Mouse (Mus musculus): ENCODE measurements around the gene Card11. TPM values are rescaled to one million over a fixed set of nuclear protein-coding genes. Genes with fewer than 3 reads are reported as not detected.

Gene Card11
- polyA plus RNA-seq, 1 experiment from 2014 or later: 0.23 TPM

- Histone ChIP-seq H3K4me3 (replicated peaks) (no peak overlapping the region), H3K27me3 (no peaks in the 10 kb centered on the region), H3K36me3 (no peaks in the 10 kb centered on the region), H3K27ac (no peak overlapping the region), H3K9ac (no peak overlapping the region), H3K4me2 (no peak overlapping the region), H3K9me3 (replicated peaks) (no peaks in the 10 kb centered on the region; the same call in 1 of the 2 replicates), H3K4me1 (replicated peaks) (no peaks in the 10 kb centered on the region)
- no peak for ATAC-seq (ENCODE audit: low read depth)
- no peak for DNase-seq
- 36% methylated on average over 5 of the region's 5 CpGs for WGBS (ENCODE audit: insufficient replicate concordance)
These were observed 24.1 kb upstream of the Card11 start for GRCm38 (mm10) chr5:141024435-141024834.

DNA sequence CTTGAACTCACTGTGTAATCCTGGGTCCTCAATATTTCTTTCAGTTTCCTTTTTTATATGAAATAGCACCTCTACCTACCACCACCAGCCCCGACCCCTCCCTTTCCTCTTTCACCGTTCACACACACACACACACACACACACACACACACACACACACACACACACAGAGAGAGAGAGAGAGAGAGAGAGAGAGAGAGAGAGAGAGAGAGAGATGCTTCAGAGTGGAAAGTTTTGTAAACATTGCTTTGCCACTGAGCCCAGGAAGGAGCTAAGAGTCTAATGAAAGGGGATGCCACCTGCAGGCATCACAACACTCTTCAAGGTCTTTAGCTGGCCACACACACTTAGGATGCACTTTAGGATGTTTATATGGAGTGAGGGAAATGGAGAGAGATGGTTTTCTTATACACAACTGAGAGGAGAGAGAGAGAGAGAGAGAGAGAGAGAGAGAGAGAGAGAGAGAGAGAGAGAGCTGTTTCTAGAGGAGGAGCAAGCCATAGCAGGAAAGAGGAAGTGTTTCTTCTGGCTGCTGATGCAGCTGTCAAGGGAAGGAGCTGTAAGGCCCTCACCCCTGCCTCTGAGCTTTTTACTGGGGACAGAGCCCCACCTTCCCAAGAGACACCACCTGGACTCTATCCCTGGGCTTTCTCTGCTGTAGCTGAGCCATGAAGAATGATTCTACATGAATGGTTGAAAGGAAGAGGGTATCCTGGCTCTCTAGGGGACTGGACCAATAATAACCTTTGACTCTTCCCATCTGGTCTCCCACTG lies 17.7 kb upstream of the Card11 start:
- H3K4me3 ChIP-seq (replicated peaks): no peak overlapping the region
- DNase-seq: no peak
- H3K27ac ChIP-seq: no peak overlapping the region
- no peak overlapping the region for H3K9ac ChIP-seq
- H3K27me3 ChIP-seq: no peaks in the 10 kb centered on the region
- WGBS (ENCODE audit: insufficient replicate concordance): 43% methylated on average over 1 of the region's 2 CpGs
- no peaks in the 10 kb centered on the region for H3K36me3 ChIP-seq
- no peak for ATAC-seq (ENCODE audit: low read depth)
- H3K4me1 ChIP-seq (replicated peaks): no peaks in the 10 kb centered on the region
- H3K9me3 ChIP-seq (replicated peaks): no peaks in the 10 kb centered on the region; the same call in 1 of the 2 replicates
- no peak overlapping the region for H3K4me2 ChIP-seq

DNA sequence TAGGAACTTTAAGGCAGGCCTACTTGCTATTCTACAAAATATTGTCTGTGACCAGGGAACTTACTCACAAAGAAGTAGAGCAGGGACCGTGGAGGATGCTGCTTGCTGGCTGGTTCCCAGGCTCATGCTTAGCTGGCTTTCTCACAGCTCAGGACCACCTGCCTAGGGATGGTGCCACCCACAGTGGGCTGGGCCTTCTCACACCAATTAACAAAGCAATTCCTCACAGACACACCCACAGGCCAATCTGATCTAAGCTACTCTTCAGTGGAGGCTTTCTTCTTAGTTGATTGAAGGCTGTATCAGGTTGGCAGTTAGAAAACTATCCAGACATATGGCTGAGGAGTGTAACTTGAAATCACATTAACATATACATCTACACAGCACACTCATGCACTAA lies 15.7 kb upstream of the Card11 start:
- no peak for DNase-seq
- Histone ChIP-seq H3K27ac (no peak overlapping the region), H3K9ac (no peak overlapping the region), H3K9me3 (replicated peaks) (no peaks in the 10 kb centered on the region), H3K4me2 (no peak overlapping the region), H3K27me3 (no peaks in the 10 kb centered on the region), H3K36me3 (no peaks in the 10 kb centered on the region), H3K4me3 (replicated peaks) (no peak overlapping the region), H3K4me1 (replicated peaks) (no peaks in the 10 kb centered on the region)
- no peak for ATAC-seq (ENCODE audit: low read depth)
- WGBS (ENCODE audit: insufficient replicate concordance): 61% methylated on average over 1 of the region's 1 CpGs

- no peaks in the 10 kb centered on the region for H3K4me1 ChIP-seq (replicated peaks)
- no peak overlapping the region for H3K4me2 ChIP-seq
- no peak overlapping the region for H3K27ac ChIP-seq
- ATAC-seq (ENCODE audit: low read depth) (no peak), DNase-seq (no peak)
- H3K36me3 ChIP-seq: no peaks in the 10 kb centered on the region
- H3K4me3 ChIP-seq (replicated peaks): no peak overlapping the region
- 68% methylated on average over 6 of the region's 6 CpGs for WGBS (ENCODE audit: insufficient replicate concordance)
- no peak overlapping the region for H3K9ac ChIP-seq
- H3K9me3 ChIP-seq (replicated peaks): no peaks in the 10 kb centered on the region
- H3K27me3 ChIP-seq: no peaks in the 10 kb centered on the region
These were observed 13.8 kb upstream of the Card11 start for GRCm38 (mm10) chr5:141014216-141014615.

- Histone ChIP-seq H3K4me1 (replicated peaks) (no peaks in the 10 kb centered on the region), H3K9ac (no peak overlapping the region), H3K27ac (no peak overlapping the region), H3K9me3 (replicated peaks) (no peaks in the 10 kb centered on the region), H3K27me3 (no peaks in the 10 kb centered on the region), H3K36me3 (no peaks in the 10 kb centered on the region), H3K4me3 (replicated peaks) (no peak overlapping the region), H3K4me2 (no peak overlapping the region)
- ATAC-seq (ENCODE audit: low read depth) (no peak), DNase-seq (no peak)
- WGBS (ENCODE audit: insufficient replicate concordance): 51% methylated on average over 9 of the region's 9 CpGs
These were observed 13.1 kb upstream of the Card11 start for GRCm38 (mm10) chr5:141013465-141013864.

DNA sequence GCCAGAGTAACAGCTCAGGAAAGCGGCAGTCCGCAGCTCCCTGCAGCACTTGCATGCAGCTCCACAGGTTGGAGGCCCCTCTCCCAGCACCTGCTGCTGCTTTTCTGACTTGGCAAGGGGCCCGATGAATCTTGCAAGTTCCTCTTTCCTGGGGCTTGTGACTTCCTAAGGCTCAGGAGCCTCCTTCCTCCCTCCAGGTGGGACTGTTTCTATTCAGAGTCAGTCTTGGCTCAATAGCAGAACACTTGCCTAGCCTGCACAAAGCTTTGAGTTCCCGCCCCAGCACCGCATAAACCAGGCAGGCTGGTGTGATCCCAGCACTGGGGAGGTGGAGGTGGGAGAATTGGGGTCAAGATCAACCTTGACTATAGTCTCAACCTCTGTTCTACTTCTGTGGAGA lies 5.1 kb upstream of the Card11 start:
- DNase-seq (no peak), ATAC-seq (ENCODE audit: low read depth) (no peak)
- H3K4me2 ChIP-seq: no peak overlapping the region
- H3K9ac ChIP-seq: no peak overlapping the region
- H3K9me3 ChIP-seq (replicated peaks): no peaks in the 10 kb centered on the region
- H3K27me3 ChIP-seq: no peaks in the 10 kb centered on the region
- WGBS (ENCODE audit: insufficient replicate concordance): 38% methylated on average over 5 of the region's 5 CpGs
- no peak overlapping the region for H3K4me3 ChIP-seq (replicated peaks)
- no peak overlapping the region for H3K27ac ChIP-seq
- no peaks in the 10 kb centered on the region for H3K4me1 ChIP-seq (replicated peaks)
- no peaks in the 10 kb centered on the region for H3K36me3 ChIP-seq

DNA sequence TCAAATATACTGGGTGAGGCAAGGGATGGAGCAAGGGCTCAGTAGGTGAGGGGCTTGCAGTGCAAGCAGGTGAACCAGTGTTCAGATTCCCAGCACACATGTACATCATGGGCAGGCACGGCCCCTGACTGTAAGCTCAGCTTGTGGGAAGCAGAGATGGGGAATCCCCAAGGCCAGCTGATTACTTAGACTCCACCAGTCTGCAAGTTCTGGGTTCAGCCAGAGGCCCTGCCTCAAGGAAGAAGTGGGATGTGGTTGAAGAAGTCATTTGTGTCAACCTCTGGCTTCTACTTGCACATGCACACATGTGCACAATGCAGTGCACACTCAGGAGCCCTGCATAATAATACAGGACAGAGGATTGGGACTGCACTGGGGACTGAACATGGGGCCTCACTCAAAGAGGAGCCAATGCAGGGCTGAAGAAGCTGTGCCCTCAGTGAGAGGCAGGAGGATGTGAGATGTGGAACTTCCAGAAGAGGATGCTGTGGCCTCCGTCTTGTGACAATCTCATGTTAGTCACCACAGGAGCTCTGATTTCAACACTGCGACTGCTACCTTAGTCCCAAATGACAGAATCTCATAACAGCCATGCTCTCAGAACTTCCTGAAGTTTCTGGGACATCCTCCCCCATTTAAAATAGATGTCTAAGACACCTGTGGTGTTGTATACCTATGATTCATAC lies 3.8 kb upstream of the Card11 start:
- no peak for ATAC-seq (ENCODE audit: low read depth)
- no peaks in the 10 kb centered on the region for H3K27me3 ChIP-seq
- H3K4me2 ChIP-seq: no peak overlapping the region
- WGBS (ENCODE audit: insufficient replicate concordance): 45% methylated on average over 3 of the region's 3 CpGs
- peaks cover 6% of the 10 kb centered on the region; the same call in 1 of the 2 replicates for H3K4me1 ChIP-seq (replicated peaks)
- no peak for DNase-seq
- H3K27ac ChIP-seq: no peak overlapping the region
- no peak overlapping the region for H3K9ac ChIP-seq
- H3K4me3 ChIP-seq (replicated peaks): no peak overlapping the region
- no peaks in the 10 kb centered on the region for H3K36me3 ChIP-seq
- no peaks in the 10 kb centered on the region for H3K9me3 ChIP-seq (replicated peaks)

DNA sequence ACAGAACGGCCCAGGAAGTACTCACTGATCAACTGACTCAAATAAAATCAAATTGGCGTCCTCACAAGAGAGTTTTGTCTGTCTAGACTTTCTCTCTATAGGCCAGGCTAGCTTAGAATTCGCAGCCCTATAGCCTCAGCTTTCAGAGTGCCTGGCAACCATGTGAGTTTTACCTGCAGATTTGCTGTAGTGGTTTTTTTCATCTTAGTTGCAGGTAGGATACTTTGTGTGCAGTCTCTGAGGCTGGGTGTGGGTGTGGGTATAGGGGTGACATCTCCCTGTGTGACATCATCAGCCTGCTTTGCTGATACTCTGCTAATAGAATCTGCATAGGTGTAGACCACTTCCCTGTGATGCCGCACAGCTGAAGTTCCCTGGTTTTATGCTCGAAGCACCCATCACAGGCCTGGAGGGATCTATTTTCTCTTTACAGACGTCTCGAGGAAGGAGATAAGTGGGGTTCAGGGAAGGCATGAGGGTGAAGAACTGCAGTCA lies 1.2 kb downstream of the Card11 start:
- no peak overlapping the region for H3K4me2 ChIP-seq
- H3K9ac ChIP-seq: no peak overlapping the region
- H3K4me1 ChIP-seq (replicated peaks): peaks cover 6% of the 10 kb centered on the region; the same call in 1 of the 2 replicates
- 61% methylated on average over 7 of the region's 7 CpGs for WGBS (ENCODE audit: insufficient replicate concordance)
- H3K4me3 ChIP-seq (replicated peaks): no peak overlapping the region
- ATAC-seq (ENCODE audit: low read depth) (no peak), DNase-seq (no peak)
- no peak overlapping the region for H3K27ac ChIP-seq
- H3K9me3 ChIP-seq (replicated peaks): no peaks in the 10 kb centered on the region
- no peaks in the 10 kb centered on the region for H3K27me3 ChIP-seq
- no peaks in the 10 kb centered on the region for H3K36me3 ChIP-seq

GRCm38 (mm10) chr5:140997767-140998166 lies 2.6 kb downstream of the Card11 start:
- Histone ChIP-seq H3K36me3 (no peaks in the 10 kb centered on the region), H3K4me3 (replicated peaks) (no peak overlapping the region), H3K4me2 (no peak overlapping the region), H3K27ac (no peak overlapping the region), H3K27me3 (no peaks in the 10 kb centered on the region), H3K9me3 (replicated peaks) (no peaks in the 10 kb centered on the region), H3K9ac (no peak overlapping the region), H3K4me1 (replicated peaks) (peaks cover 6% of the 10 kb centered on the region; the same call in 1 of the 2 replicates)
- DNase-seq (no peak), ATAC-seq (ENCODE audit: low read depth) (no peak)
- 59% methylated on average over 4 of the region's 4 CpGs for WGBS (ENCODE audit: insufficient replicate concordance)

DNA sequence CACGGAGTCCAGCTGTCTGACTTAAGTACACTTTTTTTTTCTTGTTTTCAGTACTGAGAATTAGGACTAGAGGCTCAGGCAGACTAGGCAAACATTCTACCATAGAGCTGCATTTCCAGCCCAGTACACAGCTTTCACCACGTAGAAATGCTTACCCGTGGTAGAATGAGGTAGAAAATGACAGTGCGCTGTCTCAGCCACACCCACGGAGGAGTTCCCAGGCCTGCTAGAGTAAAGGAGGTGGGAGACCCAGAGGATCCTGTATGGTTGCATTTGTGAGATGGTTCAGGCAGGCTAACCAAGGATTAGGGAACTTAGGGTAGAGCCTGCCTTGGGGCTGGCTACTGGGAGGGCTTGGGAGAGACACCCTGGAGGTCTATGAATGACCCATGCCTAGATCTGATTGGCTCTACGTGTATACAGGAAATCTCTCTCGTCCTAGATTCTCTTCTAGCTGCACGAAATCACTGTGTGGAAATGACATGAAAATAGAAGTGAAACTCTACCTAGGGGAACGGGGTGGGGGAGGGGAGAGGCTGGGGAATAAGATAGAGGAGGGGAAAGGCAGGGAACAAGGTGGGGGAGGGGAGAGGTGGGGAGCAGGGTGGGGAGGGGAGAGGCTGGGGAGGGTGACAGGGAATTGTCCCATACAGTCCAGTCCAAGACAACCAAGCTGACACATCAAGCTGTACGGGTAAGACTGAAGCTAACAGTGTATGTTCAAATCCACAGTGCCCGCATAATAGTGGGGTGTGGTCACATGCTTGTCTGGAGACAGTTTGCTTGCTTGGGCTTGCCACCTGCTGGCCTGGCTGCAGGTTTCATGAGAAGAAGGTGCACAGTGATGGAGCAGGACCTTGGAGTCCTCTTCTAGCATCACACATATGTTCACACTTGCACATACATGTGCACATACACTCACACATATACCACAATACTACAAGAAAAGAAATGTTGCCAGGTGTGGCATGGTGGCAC lies 8.0 kb downstream of the Card11 start:
- 46% methylated on average over 11 of the region's 11 CpGs for WGBS (ENCODE audit: insufficient replicate concordance)
- no peak for ATAC-seq (ENCODE audit: low read depth)
- Histone ChIP-seq H3K27ac (no peak overlapping the region), H3K36me3 (no peaks in the 10 kb centered on the region), H3K4me3 (replicated peaks) (no peak overlapping the region), H3K4me1 (replicated peaks) (no peaks in the 10 kb centered on the region), H3K4me2 (no peak overlapping the region), H3K9ac (no peak overlapping the region), H3K27me3 (no peaks in the 10 kb centered on the region), H3K9me3 (replicated peaks) (no peaks in the 10 kb centered on the region)
- DNase-seq: no peak

Data from liver, embryonic 13.5 days (tissue).